Mouse (Mus musculus) small intestine, adult 2 months (tissue): ENCODE measurements around the gene Rnpep.
A peak's percentile ranks its signal among the peaks of the same experiment; 100 is the strongest.

Experiments
- CTCF ChIP-seq: fragments of 200-500 bp; IDR thresholded peaks from 2 replicates; pipeline ENCODE4 v1.5.1; 2012; ENCODE audit warnings: low read depth, mild to moderate bottlenecking, control low read depth, inconsistent platforms, low read length, moderate library complexity, mixed read lengths; ENCODE audit not compliant: insufficient replicate concordance, insufficient read length; ENCODE audit errors: extremely low read depth
- POLR2A ChIP-seq: fragments of 200-500 bp; IDR thresholded peaks from 2 replicates; pipeline ENCODE4 v1.6.1; 2012; ENCODE audit warnings: low read depth, mild to moderate bottlenecking, control low read depth, inconsistent platforms, low read length, moderate library complexity

- TF ChIP-seq CTCF (no peak), POLR2A (peak; percentile 27; the same call in 1 of the 2 replicates)
These were observed 58.8 kb downstream of the Rnpep start for GRCm38 (mm10) chr1:135224981-135225604.
